Mouse (Mus musculus) NIH3T3 (cell line): Measurements from ENCODE around the gene Hba-a2.
"Not testable (repeated sequence)": the region's sequence is repeated elsewhere in the genome, so short reads cannot be mapped to it uniquely, and the experiment has no call there.

Experiments
- DNase-seq: peaks from one replicate; pipeline ENCODE4 v3.0.0-alpha.2; 2012; ENCODE audit warnings: low read depth

Hba-a2 gene

DNA sequence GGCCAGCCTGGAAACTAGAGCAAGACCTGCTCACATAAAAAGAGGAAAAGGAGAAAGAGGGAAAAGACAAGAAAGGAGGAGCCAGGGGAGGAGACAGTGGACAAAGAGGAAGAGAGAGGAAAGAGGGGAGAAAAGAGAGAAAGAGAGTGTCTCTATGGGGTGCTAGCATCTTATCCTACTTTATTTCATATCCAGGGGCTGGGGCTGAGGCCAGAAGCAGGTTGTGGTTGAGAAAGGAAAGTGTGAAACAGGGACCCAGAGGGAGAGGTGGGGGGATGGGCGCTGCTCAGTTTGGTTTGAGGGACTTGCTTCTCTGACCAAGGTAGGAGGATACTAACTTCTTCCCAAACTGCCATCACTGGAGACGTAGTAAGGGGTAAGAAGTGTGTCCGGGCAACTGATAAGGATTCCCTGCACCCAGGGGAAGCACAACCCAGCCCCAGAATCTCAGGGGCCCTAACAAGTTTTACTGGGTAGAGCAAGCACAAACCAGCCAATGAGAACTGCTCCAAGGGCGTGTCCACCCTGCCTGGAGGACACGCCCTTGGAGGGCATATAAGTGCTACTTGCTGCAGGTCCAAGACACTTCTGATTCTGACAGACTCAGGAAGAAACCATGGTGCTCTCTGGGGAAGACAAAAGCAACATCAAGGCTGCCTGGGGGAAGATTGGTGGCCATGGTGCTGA lies 13.1 kb upstream of the Hba-a2 start, which contains the start of gene Hba-a1:
Hba-a1 (plus strand) TSS at position 421 of the 687 bp plus-strand sequence.
- not testable (repeated sequence) for DNase-seq

DNA sequence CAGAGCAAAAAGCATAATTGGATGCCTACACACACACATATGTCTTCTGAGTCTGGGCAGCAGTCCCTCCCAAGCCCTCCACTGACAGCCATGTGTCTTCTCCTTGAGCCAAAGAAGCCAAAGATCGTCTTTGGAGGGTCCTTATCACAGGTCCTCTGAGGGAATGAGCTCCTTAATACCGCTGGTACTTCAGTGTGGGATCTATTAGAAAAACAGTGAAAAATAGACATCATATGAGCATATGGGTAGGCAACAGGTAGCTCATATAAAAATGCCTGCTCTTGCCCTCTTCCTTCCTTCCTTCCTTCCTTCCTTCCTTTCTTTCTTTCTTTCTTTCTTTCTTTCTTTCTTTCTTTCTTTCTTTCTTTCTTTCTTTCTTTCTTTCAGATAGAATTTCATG lies 11.7 kb upstream of the Hba-a2 start:
- not testable (repeated sequence) for DNase-seq

DNA sequence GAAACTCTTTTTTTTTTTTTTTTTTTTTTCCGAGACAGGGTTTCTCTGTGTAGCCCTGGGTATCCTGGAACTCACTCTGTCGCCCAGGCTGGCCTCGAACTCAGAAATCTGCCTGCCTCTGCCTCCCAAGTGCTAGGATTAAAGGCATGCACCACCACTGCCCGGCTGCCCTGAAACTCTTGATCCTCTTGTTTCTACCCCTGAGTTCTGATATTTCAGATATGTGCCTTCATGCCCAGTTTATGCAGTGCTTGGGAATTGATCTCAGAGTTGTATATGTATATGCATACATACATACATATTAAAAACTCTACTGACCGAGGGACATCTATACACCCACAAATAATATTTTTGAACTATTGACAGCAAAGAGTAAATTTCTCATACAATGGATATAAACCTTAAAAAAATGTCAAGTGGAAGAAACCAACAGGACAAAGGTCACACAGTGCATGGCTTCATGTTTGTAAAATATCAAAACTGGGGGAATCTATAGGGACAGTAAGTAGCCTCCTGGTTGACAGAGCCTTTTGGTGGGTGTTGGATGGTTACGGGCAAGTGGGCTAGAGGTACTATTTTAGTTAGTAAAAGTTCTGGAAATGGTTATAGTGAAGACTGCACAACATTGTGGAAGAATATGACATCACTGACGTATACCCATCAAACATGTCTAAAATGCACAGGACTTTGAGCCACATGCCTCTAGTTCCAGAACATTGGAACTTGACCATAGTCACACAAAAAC lies 11.1 kb upstream of the Hba-a2 start:
- no peak for DNase-seq

DNA sequence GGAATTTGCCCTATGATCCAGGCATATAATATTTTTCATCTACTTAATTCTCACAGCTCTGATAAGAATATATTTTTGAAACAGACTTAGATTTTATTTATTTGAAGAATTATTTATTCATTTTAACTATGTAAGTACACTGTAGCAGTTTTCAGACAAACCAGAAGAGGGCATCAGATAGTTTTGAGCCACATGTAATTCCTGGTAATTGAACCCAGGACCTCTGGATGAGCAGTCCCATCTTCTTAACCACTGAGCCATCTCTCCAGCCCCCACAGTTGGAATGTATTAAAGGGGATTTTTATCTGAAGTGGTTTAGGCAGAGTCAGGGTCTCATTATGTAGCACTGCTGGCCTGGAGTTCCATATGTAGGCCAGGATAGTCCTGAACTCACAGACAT lies 10.4 kb upstream of the Hba-a2 start:
- DNase-seq = not testable (repeated sequence)

DNA sequence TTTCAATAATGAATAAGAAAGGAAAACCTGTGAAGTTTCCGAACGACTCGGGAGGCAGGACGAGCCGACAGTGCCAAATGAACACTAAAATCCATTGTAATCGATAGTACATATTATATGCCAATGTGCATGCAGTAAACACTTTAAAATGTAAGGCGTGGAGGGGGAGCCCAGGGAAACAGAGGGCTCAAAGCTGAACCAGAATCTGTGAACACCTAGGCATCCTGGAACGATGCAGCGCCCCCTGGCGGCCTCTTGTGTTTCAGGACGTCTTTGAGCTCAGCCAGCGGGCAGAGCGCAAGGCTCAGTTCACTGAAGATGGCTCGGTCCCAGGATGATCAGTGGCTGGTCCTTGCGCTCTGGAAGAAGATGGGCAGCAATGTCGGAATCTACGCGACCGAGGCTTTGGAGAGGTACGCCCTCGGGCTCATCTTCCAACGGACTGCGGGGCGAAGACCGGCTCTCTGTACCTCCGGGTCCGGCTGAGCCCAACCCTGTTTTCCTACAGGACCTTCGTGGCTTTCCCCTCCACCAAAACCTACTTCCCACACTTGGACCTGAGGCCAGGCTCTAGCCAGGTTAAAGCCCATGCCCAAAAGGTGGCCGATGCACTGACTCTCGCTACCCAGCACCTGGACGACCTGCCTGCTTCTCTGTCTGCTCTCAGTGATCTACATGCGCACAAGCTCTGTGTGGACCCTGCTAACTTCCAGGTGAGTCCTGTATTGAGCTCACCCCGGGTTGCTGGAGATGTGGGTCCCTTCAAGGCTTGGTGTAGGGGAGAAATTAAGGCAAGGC lies 9.4 kb upstream of the Hba-a2 start, which contains the start of gene Hbq1b:
Hbq1b (plus strand) TSS at position 271 of the 798 bp plus-strand sequence.
- peak; percentile 81 for DNase-seq

DNA sequence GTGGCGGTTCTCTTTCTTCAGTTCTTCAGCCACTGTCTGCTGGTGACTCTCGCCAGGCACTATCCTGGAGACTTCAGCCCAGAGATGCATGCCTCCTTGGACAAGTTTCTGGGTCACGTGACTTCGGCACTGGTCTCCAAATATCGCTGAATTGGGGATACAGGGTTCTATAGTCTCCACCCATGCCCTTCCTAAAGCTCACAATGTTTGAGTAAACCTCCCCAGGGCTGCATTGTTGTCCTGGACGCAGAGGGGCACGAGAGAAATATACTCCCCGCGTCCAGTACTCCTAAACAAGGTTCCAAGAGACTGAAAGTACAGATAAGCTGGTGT lies 8.8 kb upstream of the Hba-a2 start:
- DNase-seq = no peak

DNA sequence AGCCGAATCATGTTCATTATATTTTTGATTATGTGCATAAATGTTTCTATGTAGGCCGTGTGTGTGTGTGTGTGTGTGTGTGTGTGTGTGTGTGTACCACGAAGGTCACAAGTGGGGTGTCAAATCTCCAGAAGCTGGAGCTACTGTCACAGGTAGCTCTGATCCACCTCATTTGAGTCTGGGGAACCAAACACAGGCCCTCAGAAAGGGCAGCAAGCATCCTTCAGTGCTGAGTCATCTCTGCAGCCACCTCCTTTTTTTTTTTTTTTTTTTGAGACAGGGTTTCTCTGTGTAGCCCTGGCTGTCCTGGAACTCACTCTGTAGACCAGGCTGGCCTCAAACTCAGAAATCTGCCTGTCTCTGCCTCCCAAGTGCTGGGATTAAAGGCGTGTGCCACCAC lies 3.5 kb upstream of the Hba-a2 start:
- peak; percentile 37 for DNase-seq

DNA sequence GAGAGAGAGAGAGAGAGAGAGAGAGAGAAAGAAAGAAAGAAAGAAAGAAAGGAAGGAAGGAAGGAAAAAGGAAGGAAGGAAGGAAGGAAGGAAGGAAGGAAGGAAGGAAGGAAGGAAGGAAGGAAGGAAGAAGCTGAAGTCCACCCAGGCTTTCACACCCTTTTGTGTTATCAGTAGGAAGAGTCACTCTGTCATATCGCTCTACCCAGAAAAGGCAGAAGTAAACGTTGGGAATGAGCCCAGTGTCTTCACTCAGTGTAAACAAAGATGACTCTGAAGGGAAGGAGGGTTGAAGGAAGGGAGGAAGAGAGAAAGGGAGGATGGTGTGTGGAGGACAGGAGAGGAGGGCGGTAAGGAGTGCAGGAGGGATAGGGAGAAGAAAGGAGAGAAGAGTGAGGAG lies 2.8 kb upstream of the Hba-a2 start:
- DNase-seq = not testable (repeated sequence)

DNA sequence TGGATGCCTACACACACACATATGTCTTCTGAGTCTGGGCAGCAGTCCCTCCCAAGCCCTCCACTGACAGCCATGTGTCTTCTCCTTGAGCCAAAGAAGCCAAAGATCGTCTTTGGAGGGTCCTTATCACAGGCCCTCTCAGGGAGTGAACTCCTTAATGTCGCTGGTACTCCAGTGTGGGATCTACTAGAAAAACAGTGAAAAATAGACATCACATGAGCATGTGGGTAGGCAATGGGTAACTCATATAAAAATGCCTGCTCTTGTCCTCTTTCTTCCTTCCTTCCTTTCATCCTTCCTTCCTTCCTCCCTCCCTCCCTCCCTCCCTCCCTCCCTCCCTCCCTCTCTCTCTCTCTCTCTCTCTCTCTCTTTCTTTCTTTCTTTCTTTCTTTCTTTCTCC lies 1.1 kb downstream of the Hba-a2 start:
- not testable (repeated sequence) for DNase-seq

DNA sequence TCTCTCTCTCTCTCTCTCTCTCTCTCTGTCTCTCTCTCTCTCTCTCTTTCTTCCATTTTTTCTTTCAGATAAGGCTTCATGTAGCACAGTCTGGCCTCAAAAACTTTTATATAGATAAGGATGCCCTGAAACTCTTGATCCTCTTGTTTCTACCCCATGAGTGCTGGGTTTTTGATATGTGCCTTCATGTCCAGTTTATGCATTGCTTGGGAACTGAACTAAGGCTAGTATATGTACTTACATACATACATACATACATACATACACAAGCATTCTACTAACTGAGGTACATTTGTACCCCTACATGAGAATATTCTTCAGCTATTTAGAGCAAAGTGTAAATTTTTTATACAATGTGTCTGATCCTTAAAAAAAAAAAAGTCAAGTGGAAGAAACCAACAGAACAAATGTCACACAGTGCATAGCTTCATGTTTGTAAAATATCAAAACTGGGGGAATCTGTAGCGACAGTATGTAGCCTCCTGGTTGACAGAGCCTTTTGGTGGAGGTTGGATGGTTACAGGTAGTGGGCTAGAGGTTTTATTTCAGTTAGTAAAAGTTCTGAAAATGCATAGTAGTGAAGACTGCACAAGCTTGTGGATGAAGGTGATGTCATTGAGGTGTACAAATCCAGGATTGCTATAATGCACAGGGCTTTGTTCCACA lies 1.7 kb downstream of the Hba-a2 start:
- no peak for DNase-seq

DNA sequence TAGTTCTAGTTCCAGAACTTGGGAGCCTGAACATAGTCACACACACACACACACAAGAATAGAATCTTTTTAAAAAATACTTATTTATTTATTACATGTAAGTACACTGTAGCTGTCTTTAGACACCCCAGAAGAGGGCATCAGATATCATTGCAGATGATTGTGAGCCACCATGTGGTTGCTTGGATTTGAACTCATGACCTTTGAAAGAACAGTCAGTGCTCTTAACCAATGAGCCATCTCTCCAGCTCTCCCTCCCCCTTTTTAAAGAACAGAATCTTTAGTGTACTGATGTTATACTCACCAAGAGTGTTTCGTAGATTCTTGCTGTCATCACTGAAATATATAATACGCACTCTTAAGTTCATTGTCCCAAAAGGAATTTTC lies 2.2 kb downstream of the Hba-a2 start:
- DNase-seq = no peak

DNA sequence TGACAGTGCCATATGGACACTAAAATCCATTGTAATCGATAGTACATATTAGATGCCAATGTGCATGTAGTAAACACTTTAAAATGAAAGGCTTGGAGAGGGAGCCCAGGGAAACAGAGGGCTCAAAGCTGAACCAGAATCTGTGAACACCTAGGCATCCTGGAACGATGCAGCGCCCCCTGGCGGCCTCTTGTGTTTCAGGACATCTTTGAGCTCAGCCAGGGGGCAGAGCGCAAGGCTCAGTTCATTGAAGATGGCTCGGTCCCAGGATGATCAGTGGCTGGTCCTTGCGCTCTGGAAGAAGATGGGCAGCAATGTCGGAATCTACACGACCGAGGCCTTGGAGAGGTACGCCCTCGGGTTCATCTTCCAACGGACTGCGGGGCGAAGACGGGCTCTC lies 3.6 kb downstream of the Hba-a2 start, which contains the start of gene Hbq1a:
Hbq1a (plus strand) TSS at position 205 of the 400 bp plus-strand sequence.
- peak; percentile 36 for DNase-seq

DNA sequence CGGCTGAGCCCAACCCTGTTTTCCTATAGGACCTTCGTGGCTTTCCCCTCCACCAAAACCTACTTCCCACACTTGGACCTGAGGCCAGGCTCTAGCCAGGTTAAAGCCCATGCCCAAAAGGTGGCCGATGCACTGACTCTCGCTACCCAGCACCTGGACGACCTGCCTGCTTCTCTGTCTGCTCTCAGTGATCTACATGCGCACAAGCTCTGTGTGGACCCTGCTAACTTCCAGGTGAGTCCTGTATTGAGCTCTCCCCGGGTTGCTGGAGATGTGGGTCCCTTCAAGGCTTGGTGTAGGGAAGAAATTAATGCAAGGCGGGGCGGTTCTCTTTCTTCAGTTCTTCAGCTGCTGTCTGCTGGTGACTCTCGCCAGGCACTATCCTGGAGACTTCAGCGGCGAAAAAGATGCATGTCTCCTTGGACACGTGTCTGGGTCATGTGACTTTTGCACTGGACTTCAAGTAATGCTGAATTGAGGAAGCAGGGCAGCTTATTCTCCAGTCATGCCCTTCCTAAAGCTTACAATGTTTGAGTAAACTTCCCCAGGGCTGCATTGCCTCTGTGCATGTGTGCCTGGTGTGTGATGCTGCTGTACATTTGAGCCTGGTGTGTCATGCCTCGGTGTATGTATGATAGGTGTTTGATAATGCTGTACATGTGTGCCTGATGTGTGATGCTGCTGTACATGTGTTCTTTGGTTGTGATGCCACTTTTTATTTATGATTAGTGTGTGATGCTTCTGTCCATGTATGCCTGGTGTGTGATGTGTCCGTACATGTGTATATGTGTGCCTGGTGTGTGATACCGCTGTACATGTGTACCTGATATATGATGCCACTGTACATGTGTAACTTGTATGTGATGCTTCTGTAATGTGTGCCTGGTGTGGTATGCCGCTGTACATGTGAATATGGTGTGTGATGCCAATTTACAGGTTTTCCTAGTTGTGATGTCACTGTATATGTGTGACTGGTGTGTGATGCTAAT lies 4.3 kb downstream of the Hba-a2 start:
- no peak for DNase-seq

DNA sequence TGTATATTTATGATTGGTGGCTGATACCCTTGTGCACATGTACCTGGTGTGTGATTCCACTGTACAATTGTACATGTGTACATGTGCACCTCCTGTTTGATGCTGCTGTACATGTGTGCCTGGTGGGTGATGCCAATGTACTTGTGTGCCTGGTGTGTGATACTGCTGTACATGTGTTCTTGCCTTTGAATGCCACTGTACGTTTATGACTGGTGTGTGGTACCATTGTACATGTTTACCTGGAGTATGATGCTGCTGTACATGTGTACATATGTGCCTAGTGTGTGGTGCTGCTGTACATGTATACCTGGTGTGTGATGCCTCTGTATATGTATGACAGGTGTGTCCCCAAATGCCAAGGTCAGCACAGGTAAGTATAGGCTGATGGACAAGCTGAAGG lies 5.2 kb downstream of the Hba-a2 start:
- DNase-seq = no peak

DNA sequence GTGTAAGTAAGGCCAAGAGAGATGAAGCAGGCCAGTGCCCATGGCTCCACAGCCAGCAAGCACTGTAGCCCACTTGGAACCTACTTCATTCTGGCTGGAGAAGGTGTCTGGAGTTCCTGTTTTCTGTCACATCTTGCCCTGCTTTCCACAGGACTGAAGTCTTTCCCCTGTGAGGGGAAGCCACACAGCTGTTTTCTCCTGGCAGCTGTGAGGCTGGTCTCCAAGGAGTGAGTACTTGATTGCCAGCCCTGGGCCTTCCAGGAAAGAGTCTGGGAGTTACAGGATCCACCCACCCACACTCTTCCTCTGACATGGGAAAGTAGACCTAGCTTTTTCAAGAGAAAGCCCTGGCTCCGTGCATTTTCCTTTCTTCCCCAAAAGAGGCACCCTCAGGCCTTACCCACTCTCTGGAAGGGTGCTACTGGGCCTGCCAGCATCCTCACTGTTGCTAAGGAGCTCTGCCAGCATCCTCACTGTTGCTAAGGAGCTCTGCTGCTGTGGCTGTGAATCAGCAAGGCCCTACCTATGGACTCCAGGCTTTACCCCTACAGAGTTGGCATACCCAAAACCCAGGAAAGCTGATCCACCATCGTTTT lies 6.6 kb downstream of the Hba-a2 start:
- DNase-seq = no peak

DNA sequence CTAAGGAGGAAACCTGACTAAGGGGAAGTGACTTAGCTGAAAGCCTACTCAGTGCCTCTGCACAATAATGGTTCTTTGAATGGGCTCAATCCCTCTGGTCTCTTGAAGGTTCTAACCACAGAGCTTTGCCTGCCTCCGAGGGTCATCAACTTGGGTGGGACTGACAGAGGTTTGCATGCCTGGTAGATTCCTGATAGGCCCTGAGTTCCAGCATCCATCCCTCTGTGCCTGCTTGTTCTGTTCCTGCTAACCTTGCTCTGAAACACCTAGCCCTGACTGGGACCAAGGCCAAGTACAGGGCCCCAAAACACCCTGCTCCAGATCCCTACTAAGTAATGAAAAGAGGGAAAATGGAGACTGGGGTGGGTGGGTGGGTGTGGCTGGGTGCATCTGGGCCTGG lies 7.2 kb downstream of the Hba-a2 start:
- DNase-seq = no peak

DNA sequence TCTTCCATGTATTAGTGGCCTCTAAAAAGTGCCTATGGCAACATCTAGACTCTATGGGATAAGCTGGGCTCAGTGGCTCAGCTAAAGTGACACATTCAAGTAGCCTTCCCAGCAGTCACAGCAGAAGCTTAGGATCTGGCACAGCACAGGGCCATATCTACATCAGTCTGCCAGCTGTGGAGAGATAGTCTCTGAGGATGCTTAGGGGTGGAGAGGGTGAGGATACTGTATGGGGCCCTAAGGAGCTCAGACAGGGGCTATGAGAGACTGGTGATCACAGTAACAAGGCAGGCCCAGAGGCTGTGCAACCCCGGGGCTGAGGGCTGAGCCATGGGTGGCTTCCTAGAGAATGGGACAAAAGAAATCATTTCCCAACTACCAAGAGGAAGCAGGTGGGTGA lies 10.7 kb downstream of the Hba-a2 start:
- DNase-seq = no peak

DNA sequence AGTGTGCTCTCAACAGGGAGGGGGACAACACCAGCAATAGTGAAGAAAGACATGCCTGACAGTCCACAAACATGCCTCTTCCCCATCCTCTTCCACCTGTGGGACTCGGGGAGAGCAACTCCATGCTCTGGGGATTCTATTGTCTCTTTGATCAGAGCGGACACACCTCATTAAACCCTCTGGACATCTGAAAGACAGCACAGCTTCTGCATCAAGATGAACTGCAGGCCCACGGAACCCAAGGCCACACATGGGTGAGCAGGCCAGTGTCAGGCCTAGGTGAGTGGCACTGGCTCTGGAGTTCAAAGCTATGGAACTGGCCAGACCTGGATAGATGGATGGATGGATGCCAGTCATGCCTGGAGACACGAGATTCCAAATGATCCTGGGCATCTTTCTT lies 13.2 kb downstream of the Hba-a2 start:
- no peak for DNase-seq

DNA sequence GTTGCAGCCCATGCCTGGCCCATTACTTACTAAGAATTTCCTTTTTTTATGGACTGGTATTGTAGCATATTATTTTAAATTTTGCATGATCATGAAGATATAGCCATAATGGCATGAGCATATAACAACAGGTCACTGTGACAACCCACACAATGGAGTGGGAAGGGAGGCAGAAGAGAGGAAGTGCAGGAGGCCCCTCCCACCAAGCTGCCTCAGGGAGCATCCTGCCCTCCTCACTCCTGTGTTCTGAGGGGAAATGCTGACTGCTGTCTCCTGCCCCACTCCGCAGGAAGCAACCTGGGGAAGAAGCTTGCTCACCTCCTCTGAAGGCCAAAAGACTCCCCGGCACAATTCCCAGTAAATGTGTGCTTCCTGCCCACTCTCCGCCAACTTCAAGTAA lies 13.6 kb downstream of the Hba-a2 start:
- no peak for DNase-seq

DNA sequence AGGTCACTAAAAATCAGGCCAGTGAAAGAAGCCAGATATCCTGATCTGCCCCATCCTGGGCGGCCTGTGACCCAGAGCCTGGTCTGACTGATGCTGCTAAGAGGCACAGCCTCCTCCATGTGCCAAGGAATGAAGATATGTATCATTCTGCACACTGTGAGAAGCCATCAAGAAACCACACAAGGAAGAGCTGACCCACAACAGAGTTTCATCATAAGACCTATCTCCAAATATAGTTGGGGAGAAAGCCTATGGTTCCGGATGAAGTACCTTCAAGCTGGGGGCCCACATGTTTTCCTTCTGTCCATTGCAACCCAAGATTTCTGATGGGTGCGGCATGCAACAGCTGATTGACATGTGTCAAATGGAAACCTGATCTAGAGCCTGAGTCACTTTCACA lies 19.7 kb downstream of the Hba-a2 start:
- DNase-seq = no peak
